Mouse (Mus musculus) hindbrain, postnatal 0 days (tissue): ENCODE measurements around the gene Lipc. TPM values are rescaled to one million over a fixed set of nuclear protein-coding genes. Genes with fewer than 3 reads are reported as not detected.

Experiments
- ATAC-seq: fragments of 200-750 bp; cut with Nextera tagmentation; 2 replicates; pipeline ENCODE4 v1.8.0; 2017; ENCODE audit warnings: mild to moderate bottlenecking, moderate TSS enrichment, moderate library complexity
- DNase-seq: peaks from one replicate; pipeline ENCODE4 v3.0.0-alpha.2; 2015; ENCODE audit warnings: low spot score
- H3K27ac ChIP-seq: fragments of 300-500 bp; sonication (generic); 2 replicates; pipeline ENCODE4 v1.5.1; 2014; ENCODE audit warnings: mild to moderate bottlenecking
- H3K27me3 ChIP-seq: fragments of 300-500 bp; sonication (generic); 2 replicates; pipeline ENCODE4 v1.6.1; 2014; ENCODE audit warnings: low read length, mixed read lengths; ENCODE audit not compliant: insufficient read depth
- H3K36me3 ChIP-seq: fragments of 300-500 bp; sonication (generic); 2 replicates; pipeline ENCODE4 v1.6.1; 2014; ENCODE audit warnings: low read length, mixed read lengths; ENCODE audit not compliant: insufficient read depth
- H3K4me1 ChIP-seq: fragments of 300-500 bp; sonication (generic); 2 replicates; pipeline ENCODE4 v1.6.1; 2014; ENCODE audit warnings: antibody characterized with exemption, low read length, mixed read lengths; ENCODE audit not compliant: insufficient read depth
- H3K4me2 ChIP-seq: fragments of 300-500 bp; sonication (generic); 2 replicates; pipeline ENCODE4 v1.6.1; 2014; ENCODE audit warnings: low read depth, mild to moderate bottlenecking, low read length, moderate library complexity, mixed read lengths
- H3K4me3 ChIP-seq: fragments of 300-500 bp; sonication (generic); 2 replicates; pipeline ENCODE4 v1.5.1; 2014; ENCODE audit warnings: low read length
- H3K9ac ChIP-seq: fragments of 300-500 bp; sonication (generic); replicated peaks from 2 replicates; pipeline ENCODE4 v1.6.1; 2014; ENCODE audit warnings: mild to moderate bottlenecking, low read length, moderate library complexity, mixed read lengths
- H3K9me3 ChIP-seq: fragments of 300-500 bp; sonication (generic); 2 replicates; pipeline ENCODE4 v1.6.1; 2016; ENCODE audit warnings: low read length, mixed read lengths
- CTCF ChIP-seq: IDR thresholded peaks from 2 replicates; pipeline ENCODE4 v1.5.1; 2016; ENCODE audit warnings: antibody characterized with exemption, control low read depth, low read depth
- WGBS: fragments of 180-500 bp; shearing (Covaris S2); extraction: QIAGEN DNeasy Blood & Tissue Kit; methylation state at CpG from one replicate; pipeline ENCODE4 v1.1.7; 2014; 5-methylcytosine and 5-hydroxymethylcytosine counted together
- polyA plus RNA-seq: library from polyadenylated mRNA; unstranded; fragments of >200 nt; fragmentation: Nextera tagmentation; extraction: Ambion mirVana; gene quantifications from 2 replicates; pipeline ENCODE4 v1.2.1, GENCODE M21; 2015
- total RNA-seq: library from RNA; depleted of rRNA; stranded (reverse); fragments of >200 nt; gene quantifications from 2 replicates; pipeline ENCODE4 v1.2.3, GENCODE M21; 2014

The Lipc gene
- total and polyA plus RNA-seq, 2 experiments from 2014 or later, result 0.19 TPM; not detected in 1

GRCm38 (mm10) chr9:70818739-70819138, 133.3 kb downstream of the Lipc start:
- DNase-seq (no peak), ATAC-seq (no peak)
- no peaks in the 10 kb centered on the region for H3K9me3 ChIP-seq
- WGBS, result 87% methylated on average over 14 of the region's 14 CpGs
- no peak overlapping the region for H3K9ac ChIP-seq
- H3K4me2 ChIP-seq, result no peak overlapping the region
- TF ChIP-seq CTCF, result no peak
- no peak overlapping the region for H3K4me3 ChIP-seq
- H3K27me3 ChIP-seq, result no peaks in the 10 kb centered on the region
- H3K36me3 ChIP-seq, result no peaks in the 10 kb centered on the region
- no peak overlapping the region for H3K27ac ChIP-seq
- H3K4me1 ChIP-seq, result no peaks in the 10 kb centered on the region

GRCm38 (mm10) chr9:70817396-70817795, 134.6 kb downstream of the Lipc start:
- Histone ChIP-seq H3K4me3 (no peak overlapping the region), H3K4me1 (no peaks in the 10 kb centered on the region), H3K27me3 (no peaks in the 10 kb centered on the region), H3K36me3 (no peaks in the 10 kb centered on the region), H3K9ac (no peak overlapping the region), H3K27ac (no peak overlapping the region), H3K9me3 (no peaks in the 10 kb centered on the region), H3K4me2 (no peak overlapping the region)
- ATAC-seq (no peak), DNase-seq (no peak)
- 11% methylated on average over 1 of the region's 1 CpGs for WGBS
- no peak for TF ChIP-seq CTCF

GRCm38 (mm10) chr9:70816701-70817305, 135.2 kb downstream of the Lipc start:
- Histone ChIP-seq H3K9me3 (no peaks in the 10 kb centered on the region), H3K27ac (no peak overlapping the region), H3K36me3 (no peaks in the 10 kb centered on the region), H3K9ac (no peak overlapping the region), H3K27me3 (no peaks in the 10 kb centered on the region), H3K4me1 (no peaks in the 10 kb centered on the region), H3K4me2 (no peak overlapping the region), H3K4me3 (no peak overlapping the region)
- no peak for ATAC-seq
- 55% methylated on average over 14 of the region's 14 CpGs for WGBS
- no peak for TF ChIP-seq CTCF
- DNase-seq, result no peak

- no peaks in the 10 kb centered on the region for H3K9me3 ChIP-seq
- H3K4me2 ChIP-seq, result no peak overlapping the region
- H3K4me1 ChIP-seq, result no peaks in the 10 kb centered on the region
- H3K36me3 ChIP-seq, result no peaks in the 10 kb centered on the region
- no peak overlapping the region for H3K27ac ChIP-seq
- H3K4me3 ChIP-seq, result no peak overlapping the region
- no peaks in the 10 kb centered on the region for H3K27me3 ChIP-seq
- 93% methylated on average over 12 of the region's 12 CpGs for WGBS
- ATAC-seq (no peak), DNase-seq (no peak)
- TF ChIP-seq CTCF, result no peak
- no peak overlapping the region for H3K9ac ChIP-seq
Observed at GRCm38 (mm10) chr9:70812551-70812950, 139.5 kb downstream of the Lipc start.

- Histone ChIP-seq H3K9me3 (no peaks in the 10 kb centered on the region), H3K27me3 (no peaks in the 10 kb centered on the region), H3K27ac (no peak overlapping the region), H3K4me2 (no peak overlapping the region), H3K4me3 (no peak overlapping the region), H3K36me3 (no peaks in the 10 kb centered on the region), H3K4me1 (no peaks in the 10 kb centered on the region), H3K9ac (no peak overlapping the region)
- 51% methylated on average over 10 of the region's 11 CpGs for WGBS
- no peak for TF ChIP-seq CTCF
- ATAC-seq (no peak), DNase-seq (no peak)
Observed at GRCm38 (mm10) chr9:70807714-70808113, 144.3 kb downstream of the Lipc start.

- no peaks in the 10 kb centered on the region for H3K36me3 ChIP-seq
- ATAC-seq (no peak), DNase-seq (no peak)
- H3K27ac ChIP-seq, result no peak overlapping the region
- no peaks in the 10 kb centered on the region for H3K27me3 ChIP-seq
- H3K4me3 ChIP-seq, result no peak overlapping the region
- H3K9me3 ChIP-seq, result no peaks in the 10 kb centered on the region
- no peak for TF ChIP-seq CTCF
- no peaks in the 10 kb centered on the region for H3K4me1 ChIP-seq
- H3K4me2 ChIP-seq, result no peak overlapping the region
- 63% methylated on average over 1 of the region's 1 CpGs for WGBS
- no peak overlapping the region for H3K9ac ChIP-seq
Observed at GRCm38 (mm10) chr9:70806069-70806468, 146.0 kb downstream of the Lipc start.

- TF ChIP-seq CTCF, result no peak
- Histone ChIP-seq H3K9me3 (no peaks in the 10 kb centered on the region), H3K4me1 (no peaks in the 10 kb centered on the region), H3K36me3 (no peaks in the 10 kb centered on the region), H3K4me2 (no peak overlapping the region), H3K27ac (no peak overlapping the region), H3K4me3 (no peak overlapping the region), H3K27me3 (no peaks in the 10 kb centered on the region), H3K9ac (no peak overlapping the region)
- DNase-seq (no peak), ATAC-seq (no peak)
- 74% methylated on average over 3 of the region's 3 CpGs for WGBS
Observed at GRCm38 (mm10) chr9:70802816-70803215, 149.2 kb downstream of the Lipc start.
